Mouse (Mus musculus) limb, embryonic 11.5 days (tissue): ENCODE data around the gene Ssh3. TPM values are rescaled to one million over a fixed set of nuclear protein-coding genes. Genes with fewer than 3 reads are reported as not detected.

Experiments
- ATAC-seq: fragments of 200-750 bp; cut with Nextera tagmentation; 2 replicates; pipeline ENCODE4 v1.8.0; 2017; ENCODE audit warnings: low read depth; ENCODE audit not compliant: insufficient number of reproducible peaks, low FRiP score, low TSS enrichment
- DNase-seq: peaks from one replicate; pipeline ENCODE4 v3.0.0-alpha.2; 2015; ENCODE audit warnings: low spot score
- H3K27ac ChIP-seq: fragments of 300-500 bp; sonication (generic); replicated peaks from 2 replicates; pipeline ENCODE4 v1.5.1; 2014; ENCODE audit warnings: low read depth, mild to moderate bottlenecking, low read length
- H3K27me3 ChIP-seq: fragments of 300-500 bp; sonication (generic); 2 replicates; pipeline ENCODE4 v1.6.1; 2014; ENCODE audit warnings: mild to moderate bottlenecking, low read length, mixed read lengths; ENCODE audit not compliant: control insufficient read depth, insufficient read depth
- H3K36me3 ChIP-seq: fragments of 300-500 bp; sonication (generic); 2 replicates; pipeline ENCODE4 v1.6.1; 2014; ENCODE audit warnings: mild to moderate bottlenecking, low read length, moderate library complexity, mixed read lengths; ENCODE audit not compliant: control insufficient read depth, insufficient read depth
- H3K4me1 ChIP-seq: fragments of 300-500 bp; sonication (generic); 2 replicates; pipeline ENCODE4 v1.6.1; 2014; ENCODE audit warnings: low read length, mixed read lengths; ENCODE audit not compliant: control insufficient read depth, insufficient read depth
- H3K4me2 ChIP-seq: fragments of 300-500 bp; sonication (generic); 2 replicates; pipeline ENCODE4 v1.6.1; 2014; ENCODE audit warnings: low read depth, mild to moderate bottlenecking, moderate library complexity; ENCODE audit not compliant: severe bottlenecking
- H3K4me3 ChIP-seq: fragments of 300-500 bp; sonication (generic); 2 replicates; pipeline ENCODE4 v1.5.1; 2014; ENCODE audit warnings: low read depth, low read length
- H3K9ac ChIP-seq: fragments of 300-500 bp; sonication (generic); 2 replicates; pipeline ENCODE4 v1.6.1; 2014; ENCODE audit warnings: mild to moderate bottlenecking, low read length
- H3K9me3 ChIP-seq: fragments of 300-500 bp; sonication (generic); 2 replicates; pipeline ENCODE4 v1.6.1; 2016; ENCODE audit warnings: low read length; ENCODE audit not compliant: control insufficient read depth
- WGBS: fragments of 180-500 bp; shearing (Covaris S2); extraction: QIAGEN DNeasy Blood & Tissue Kit; methylation state at CpG from one replicate; pipeline ENCODE4 v1.1.7; 2014; 5-methylcytosine and 5-hydroxymethylcytosine counted together
- polyA plus RNA-seq: library from polyadenylated mRNA; unstranded; fragments of >200 nt; fragmentation: Nextera tagmentation; extraction: Ambion mirVana; gene quantifications from 2 replicates; pipeline ENCODE4 v1.2.1, GENCODE M21; 2014

Gene Ssh3
- polyA plus RNA-seq, 1 experiment from 2014 or later = 4.2 TPM

DNA sequence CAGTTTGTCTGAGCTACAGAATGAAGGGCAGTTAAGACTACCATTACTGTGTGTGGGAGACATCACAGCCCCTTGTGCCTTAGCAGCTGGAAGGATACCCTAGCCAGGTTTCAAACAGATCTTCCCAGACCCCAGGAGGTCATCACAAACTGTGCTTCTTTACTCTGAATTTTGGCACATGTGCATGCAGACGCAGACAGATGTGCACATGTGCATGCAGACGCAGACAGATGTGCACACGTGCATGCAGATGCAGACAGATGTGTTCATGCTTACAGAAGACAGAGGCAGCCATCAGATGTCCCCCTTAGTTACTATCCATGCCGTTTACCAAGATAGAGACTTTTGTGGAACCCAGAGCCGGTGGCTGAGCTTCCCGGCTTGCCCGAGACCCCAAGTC is 30.1 kb upstream of the Ssh3 start:
- H3K9ac ChIP-seq = no peak overlapping the region
- H3K4me3 ChIP-seq = no peak overlapping the region
- H3K27ac ChIP-seq = no peak overlapping the region
- H3K27me3 ChIP-seq = no peaks in the 10 kb centered on the region
- H3K36me3 ChIP-seq = no peaks in the 10 kb centered on the region; the same call in 1 of the 2 replicates
- ATAC-seq (no peak), DNase-seq (no peak)
- H3K4me2 ChIP-seq = no peak overlapping the region
- no peaks in the 10 kb centered on the region for H3K9me3 ChIP-seq
- H3K4me1 ChIP-seq = peaks cover 34% of the 10 kb centered on the region
- 89% methylated on average over 7 of the region's 7 CpGs for WGBS

DNA sequence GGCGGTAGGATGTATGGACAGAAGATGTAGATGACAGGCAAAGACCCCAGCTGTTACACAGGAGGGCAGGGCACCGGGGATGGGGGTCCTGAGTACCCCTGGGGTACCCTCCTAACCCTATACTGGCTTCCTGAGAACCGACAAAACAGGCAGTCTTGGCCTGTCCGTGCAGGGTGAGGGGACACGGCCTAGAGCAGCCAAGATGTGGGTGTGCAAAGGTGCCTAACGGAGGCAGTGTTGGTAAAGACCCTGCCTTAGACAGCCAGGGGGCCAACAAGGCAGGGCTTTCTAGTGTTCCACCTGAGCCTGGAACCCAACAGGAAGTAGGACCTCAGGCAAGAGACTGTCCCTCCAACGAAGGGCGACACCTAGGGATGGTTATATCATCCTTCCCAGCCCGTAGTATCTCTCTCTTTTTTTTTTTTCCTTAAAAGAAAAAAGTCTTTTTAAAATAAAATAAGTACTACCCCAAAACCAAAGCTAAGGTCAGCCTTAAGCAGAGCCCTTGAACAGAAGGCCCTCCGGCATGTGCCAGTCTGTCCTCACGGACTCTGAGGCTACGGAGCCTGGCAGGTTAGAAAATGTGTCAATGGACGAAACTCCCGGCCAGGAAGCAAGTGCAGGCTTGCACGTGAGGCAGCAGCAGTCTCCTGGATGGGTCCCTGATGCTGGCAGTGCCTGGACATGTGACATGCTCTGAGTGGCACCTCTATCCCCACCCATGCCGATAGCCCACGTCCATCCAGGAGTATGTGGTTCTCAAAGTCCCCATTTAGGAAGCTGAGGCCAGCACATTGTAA is 29.5 kb upstream of the Ssh3 start:
- Histone ChIP-seq H3K36me3 (no peaks in the 10 kb centered on the region; the same call in 1 of the 2 replicates), H3K9me3 (no peaks in the 10 kb centered on the region), H3K27ac (no peak overlapping the region), H3K27me3 (no peaks in the 10 kb centered on the region), H3K9ac (no peak overlapping the region), H3K4me3 (no peak overlapping the region), H3K4me1 (peaks cover 30% of the 10 kb centered on the region), H3K4me2 (no peak overlapping the region)
- WGBS = 89% methylated on average over 17 of the region's 17 CpGs
- DNase-seq (no peak), ATAC-seq (no peak)

DNA sequence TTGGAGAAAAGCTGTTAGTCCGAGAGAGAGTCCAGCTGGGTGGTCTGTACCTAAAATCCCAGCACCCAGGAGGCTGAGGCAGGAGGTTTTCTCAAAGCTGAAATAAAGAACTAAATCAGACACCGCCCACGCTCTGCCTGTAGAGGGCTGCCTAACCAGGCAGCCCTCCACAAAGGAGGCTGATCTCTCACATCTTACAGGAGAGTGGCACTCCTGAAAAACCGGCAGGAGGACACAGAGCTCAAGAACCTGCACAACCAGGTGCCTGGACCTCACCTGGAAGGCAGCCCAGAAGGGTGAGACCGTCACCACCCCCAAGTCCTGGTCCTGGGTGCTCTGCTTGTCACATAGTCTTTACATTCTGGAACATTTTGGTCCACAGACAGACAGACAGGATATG is 28.9 kb upstream of the Ssh3 start:
- no peak for ATAC-seq
- DNase-seq = no peak
- WGBS = 89% methylated on average over 5 of the region's 5 CpGs
- Histone ChIP-seq H3K4me2 (no peak overlapping the region), H3K4me1 (peaks cover 24% of the 10 kb centered on the region), H3K9me3 (no peaks in the 10 kb centered on the region), H3K4me3 (no peak overlapping the region; the same call in 1 of the 2 replicates), H3K27ac (no peak overlapping the region), H3K27me3 (no peaks in the 10 kb centered on the region), H3K36me3 (no peaks in the 10 kb centered on the region; the same call in 1 of the 2 replicates), H3K9ac (no peak overlapping the region)

GRCm38 (mm10) chr19:4296611-4297010 is 27.6 kb upstream of the Ssh3 start:
- Histone ChIP-seq H3K27me3 (no peaks in the 10 kb centered on the region), H3K9me3 (no peaks in the 10 kb centered on the region), H3K9ac (no peak overlapping the region), H3K27ac (no peak overlapping the region), H3K36me3 (peaks cover 4% of the 10 kb centered on the region; the same call in 1 of the 2 replicates), H3K4me2 (no peak overlapping the region), H3K4me3 (no peak overlapping the region), H3K4me1 (peaks cover 12% of the 10 kb centered on the region)
- 92% methylated on average over 2 of the region's 2 CpGs for WGBS
- DNase-seq (no peak), ATAC-seq (no peak)

GRCm38 (mm10) chr19:4295391-4295790 is 26.4 kb upstream of the Ssh3 start:
- Histone ChIP-seq H3K9ac (no peak overlapping the region), H3K27me3 (no peaks in the 10 kb centered on the region), H3K36me3 (peaks cover 11% of the 10 kb centered on the region), H3K4me3 (no peak overlapping the region), H3K4me2 (no peak overlapping the region), H3K9me3 (no peaks in the 10 kb centered on the region), H3K27ac (no peak overlapping the region), H3K4me1 (peaks cover 4% of the 10 kb centered on the region; the same call in 1 of the 2 replicates)
- WGBS = 92% methylated on average over 4 of the region's 4 CpGs
- ATAC-seq = no peak
- no peak for DNase-seq

DNA sequence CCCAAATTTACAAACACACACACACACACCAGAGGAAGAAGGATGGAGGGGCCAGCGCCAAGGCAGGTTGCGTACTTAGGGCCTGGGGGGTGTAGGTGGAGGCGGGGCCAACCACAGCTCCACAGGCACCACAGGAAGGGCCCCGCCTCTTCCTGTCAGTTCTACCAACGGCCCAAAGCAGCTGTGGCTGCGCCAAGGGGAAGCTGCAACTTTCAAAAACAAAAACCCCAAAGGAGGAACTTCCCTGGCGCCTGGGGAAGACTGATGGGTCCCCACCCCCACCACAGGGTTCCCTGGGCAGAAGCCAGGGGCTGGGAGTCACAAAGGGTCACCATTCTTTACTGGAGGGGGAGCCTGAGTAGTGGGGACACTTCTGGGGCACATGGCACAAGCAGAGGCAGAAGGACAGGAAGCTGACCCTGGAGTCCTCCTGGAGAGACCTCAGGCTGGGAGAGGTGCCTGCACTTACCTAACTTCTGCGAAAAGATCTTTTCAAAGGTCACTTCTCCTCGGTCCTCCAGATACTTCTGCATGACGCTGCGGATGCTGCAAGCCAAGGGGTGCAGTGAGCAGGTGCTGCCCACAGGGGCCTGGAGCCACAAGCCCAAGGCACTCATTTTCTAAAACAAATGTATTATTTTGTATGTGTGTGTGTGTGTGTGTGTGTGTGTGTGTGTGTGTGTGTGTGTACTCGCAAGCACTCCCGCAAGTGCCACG is 25.6 kb upstream of the Ssh3 start:
- Histone ChIP-seq H3K9me3 (no peaks in the 10 kb centered on the region), H3K4me2 (no peak overlapping the region), H3K9ac (no peak overlapping the region), H3K4me3 (no peak overlapping the region), H3K27me3 (no peaks in the 10 kb centered on the region), H3K36me3 (peaks cover 18% of the 10 kb centered on the region), H3K27ac (no peak overlapping the region), H3K4me1 (no peaks in the 10 kb centered on the region)
- 73% methylated on average over 14 of the region's 14 CpGs for WGBS
- no peak for DNase-seq
- ATAC-seq = no peak

DNA sequence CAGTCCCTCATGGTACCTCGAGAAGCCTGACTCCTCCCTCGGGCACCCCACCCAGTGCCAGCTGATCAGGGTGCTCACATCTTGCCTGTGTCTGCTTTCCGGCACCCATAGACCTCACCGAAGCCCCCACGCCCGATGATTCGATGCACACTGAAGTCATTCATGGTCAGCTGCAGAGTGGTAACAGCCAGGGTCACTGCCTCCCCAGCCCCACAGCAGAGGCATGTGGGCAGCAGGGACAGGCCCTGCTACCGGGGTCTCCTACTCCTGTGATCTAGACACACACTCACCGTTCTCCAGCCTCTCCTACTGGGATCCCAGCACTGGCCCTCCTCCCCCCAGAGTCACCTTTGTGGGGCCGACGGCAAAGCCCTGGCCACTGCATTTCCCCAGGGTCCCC is 22.2 kb upstream of the Ssh3 start:
- peaks cover 38% of the 10 kb centered on the region for H3K36me3 ChIP-seq
- no peak overlapping the region for H3K4me2 ChIP-seq
- no peak overlapping the region for H3K27ac ChIP-seq
- WGBS = 93% methylated on average over 11 of the region's 11 CpGs
- no peak for DNase-seq
- H3K9ac ChIP-seq = no peak overlapping the region
- H3K4me1 ChIP-seq = no peaks in the 10 kb centered on the region
- no peak for ATAC-seq
- H3K4me3 ChIP-seq = no peak overlapping the region
- H3K27me3 ChIP-seq = no peaks in the 10 kb centered on the region
- H3K9me3 ChIP-seq = no peaks in the 10 kb centered on the region

GRCm38 (mm10) chr19:4290749-4291148 is 21.8 kb upstream of the Ssh3 start:
- no peak for ATAC-seq
- no peak overlapping the region for H3K4me3 ChIP-seq
- DNase-seq = no peak
- no peaks in the 10 kb centered on the region for H3K4me1 ChIP-seq
- H3K27ac ChIP-seq = no peak overlapping the region
- no peaks in the 10 kb centered on the region for H3K27me3 ChIP-seq
- H3K9ac ChIP-seq = no peak overlapping the region
- H3K4me2 ChIP-seq = no peak overlapping the region
- H3K36me3 ChIP-seq = peaks cover 42% of the 10 kb centered on the region
- WGBS = 78% methylated on average over 15 of the region's 15 CpGs
- no peaks in the 10 kb centered on the region for H3K9me3 ChIP-seq
